Mouse (Mus musculus): ENCODE measurements at regions not wholly inside any gene's neighbourhood (a gene's known extent, or its start where the extent isn't known, plus 50 kb on each side); places are given as distances from the start of the nearest gene placed in this dataset.

DNA sequence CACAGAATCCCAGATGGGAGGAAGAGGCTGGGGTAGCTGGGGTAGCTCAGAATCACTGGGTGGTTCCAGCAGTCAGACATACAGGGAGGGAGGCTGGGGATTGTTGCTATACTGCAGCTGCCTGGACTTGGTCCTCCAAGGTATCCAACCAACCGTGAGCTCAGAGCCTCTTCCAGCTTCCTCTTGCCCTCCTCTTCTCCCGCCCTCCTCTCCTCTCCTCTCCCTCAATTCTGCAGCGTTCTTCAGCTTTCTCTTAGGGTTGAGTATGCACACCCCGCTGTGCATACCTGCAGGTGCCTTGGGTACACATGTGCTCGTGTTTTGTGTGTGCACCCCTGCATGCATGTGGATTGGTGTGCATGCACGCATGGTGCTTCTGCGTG is 81.6 kb downstream of the Cstad start:
- TF ChIP-seq POLR2A (IDR thresholded peaks at IDR 0.05; ENCODE audit: low read depth, low read length), result no peak
- no peak for TF ChIP-seq CTCF (conservative IDR thresholded peaks at IDR 0.05; ENCODE audit: insufficient read depth, insufficient read length, low read depth, low read length)
- Histone ChIP-seq H3K36me3 (ENCODE audit: control insufficient read depth, insufficient read depth, low read length) (no peaks in the 10 kb centered on the region), H3K27me3 (replicated peaks; ENCODE audit: control insufficient read depth, insufficient read depth, low read length) (no peaks in the 10 kb centered on the region), H3K4me3 (ENCODE audit: insufficient read depth, low read depth, low read length) (no peak overlapping the region; the same call in 1 of the 2 replicates), H3K27ac (ENCODE audit: insufficient read depth, low read depth, low read length) (no peak overlapping the region), H3K4me1 (ENCODE audit: control insufficient read depth, insufficient read depth, low read length) (peaks cover 10% of the 10 kb centered on the region)
- DNase-seq, result no peak
- WGBS, result 15% methylated on average over 7 of the region's 7 CpGs

DNA sequence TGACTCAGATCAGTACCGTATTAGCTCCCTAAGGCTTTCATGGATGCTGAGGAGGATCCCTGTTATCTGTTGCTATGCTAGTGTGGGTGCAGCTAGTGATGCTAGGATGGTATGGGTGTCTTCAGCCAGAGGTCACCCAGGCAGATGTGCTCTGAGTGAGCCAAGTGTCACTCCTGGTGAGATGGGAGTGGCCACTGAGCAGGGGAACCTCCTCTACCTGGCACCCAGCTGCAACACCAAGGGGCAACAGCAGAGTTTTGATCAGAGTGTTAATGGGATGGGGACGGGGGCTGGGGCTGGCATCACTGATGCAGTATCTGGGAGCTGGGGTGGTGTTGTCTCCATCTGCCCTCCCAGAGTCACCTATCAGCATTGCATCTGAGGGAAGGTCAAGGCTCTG is 81.0 kb downstream of the Cstad start:
- Histone ChIP-seq H3K36me3 (ENCODE audit: control insufficient read depth, insufficient read depth, low read length) (no peaks in the 10 kb centered on the region), H3K27ac (ENCODE audit: insufficient read depth, low read depth, low read length) (no peak overlapping the region), H3K27me3 (replicated peaks; ENCODE audit: control insufficient read depth, insufficient read depth, low read length) (no peaks in the 10 kb centered on the region), H3K4me3 (ENCODE audit: insufficient read depth, low read depth, low read length) (no peak overlapping the region), H3K4me1 (ENCODE audit: control insufficient read depth, insufficient read depth, low read length) (peaks cover 10% of the 10 kb centered on the region)
- TF ChIP-seq CTCF (conservative IDR thresholded peaks at IDR 0.05; ENCODE audit: insufficient read depth, insufficient read length, low read depth, low read length) (no peak), POLR2A (IDR thresholded peaks at IDR 0.05; ENCODE audit: low read depth, low read length) (no peak)
- 97% methylated on average over 2 of the region's 2 CpGs for WGBS
- DNase-seq, result no peak

DNA sequence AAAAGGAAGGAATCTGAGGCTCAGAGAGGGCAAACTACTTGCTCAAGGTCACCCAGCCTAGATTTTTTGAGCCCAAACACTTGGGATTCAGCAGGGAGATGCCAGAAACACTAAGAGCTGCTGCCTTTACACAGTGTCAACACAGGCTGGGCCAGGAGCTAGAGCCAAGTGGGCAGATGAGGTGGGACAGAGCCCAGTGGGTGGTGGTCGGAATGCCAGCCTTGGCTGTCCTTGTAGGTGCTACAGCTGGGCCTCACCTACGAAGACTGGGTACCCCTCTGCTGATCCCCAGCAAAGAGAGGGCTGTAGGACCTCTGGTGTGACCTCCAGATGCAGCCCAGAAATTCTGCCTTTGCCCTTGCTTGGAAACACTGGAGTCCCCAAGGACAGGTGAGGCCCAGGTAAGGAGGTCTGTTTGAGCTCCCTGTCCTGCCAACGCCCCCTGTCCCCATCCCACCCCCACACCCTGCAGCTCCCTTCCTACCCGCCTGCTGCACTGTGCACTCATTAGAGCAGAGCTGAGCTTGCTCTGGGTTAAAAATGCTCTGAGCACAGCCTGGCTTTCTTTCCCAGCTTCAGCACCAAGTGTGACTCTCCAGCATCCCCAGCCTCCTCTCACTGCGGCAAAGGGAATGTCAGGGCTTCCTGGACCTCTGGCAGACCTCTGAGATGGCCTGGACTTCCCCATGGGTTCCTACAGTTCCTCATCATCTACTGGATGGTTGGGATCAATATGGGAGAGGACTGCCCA is 76.2 kb downstream of the Cstad start:
- 67% methylated on average over 5 of the region's 5 CpGs for WGBS
- no peak overlapping the region for H3K27ac ChIP-seq (ENCODE audit: insufficient read depth, low read depth, low read length)
- no peaks in the 10 kb centered on the region for H3K36me3 ChIP-seq (ENCODE audit: control insufficient read depth, insufficient read depth, low read length)
- H3K27me3 ChIP-seq (replicated peaks; ENCODE audit: control insufficient read depth, insufficient read depth, low read length), result no peaks in the 10 kb centered on the region
- no peaks in the 10 kb centered on the region; the same call in 1 of the 2 replicates for H3K4me1 ChIP-seq (ENCODE audit: control insufficient read depth, insufficient read depth, low read length)
- no peak overlapping the region for H3K4me3 ChIP-seq (ENCODE audit: insufficient read depth, low read depth, low read length)
- TF ChIP-seq POLR2A (IDR thresholded peaks at IDR 0.05; ENCODE audit: low read depth, low read length) (no peak), CTCF (conservative IDR thresholded peaks at IDR 0.05; ENCODE audit: insufficient read depth, insufficient read length, low read depth, low read length) (no peak)
- DNase-seq, result no peak

DNA sequence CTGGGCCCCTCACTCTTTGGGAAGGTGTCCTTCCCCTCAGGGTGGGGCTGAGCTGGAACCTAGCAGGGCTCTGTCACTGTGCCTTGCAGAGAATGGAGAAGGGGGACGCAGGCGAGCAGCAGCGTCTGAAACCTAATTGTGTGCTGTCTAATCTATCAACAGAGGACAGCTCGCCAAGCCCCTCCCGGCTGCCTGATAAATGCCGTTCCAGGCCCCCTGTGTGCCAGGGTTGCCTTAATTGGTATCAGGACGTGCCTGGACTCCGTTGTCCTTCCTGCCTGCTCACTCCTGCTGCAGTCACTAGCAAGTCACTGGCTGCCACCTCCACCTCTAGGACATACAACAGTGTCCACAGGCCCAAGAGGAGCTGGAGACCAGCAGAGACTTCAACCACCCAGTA is 72.6 kb downstream of the Cstad start:
- Histone ChIP-seq H3K36me3 (ENCODE audit: control insufficient read depth, insufficient read depth, low read length) (no peaks in the 10 kb centered on the region), H3K4me3 (ENCODE audit: insufficient read depth, low read depth, low read length) (no peak overlapping the region), H3K27ac (ENCODE audit: insufficient read depth, low read depth, low read length) (no peak overlapping the region), H3K27me3 (replicated peaks; ENCODE audit: control insufficient read depth, insufficient read depth, low read length) (no peaks in the 10 kb centered on the region), H3K4me1 (ENCODE audit: control insufficient read depth, insufficient read depth, low read length) (no peaks in the 10 kb centered on the region; the same call in 1 of the 2 replicates)
- DNase-seq, result no peak
- TF ChIP-seq POLR2A (IDR thresholded peaks at IDR 0.05; ENCODE audit: low read depth, low read length) (no peak), CTCF (conservative IDR thresholded peaks at IDR 0.05; ENCODE audit: insufficient read depth, insufficient read length, low read depth, low read length) (no peak)
- 66% methylated on average over 8 of the region's 8 CpGs for WGBS

- Histone ChIP-seq H3K36me3 (ENCODE audit: control insufficient read depth, insufficient read depth, low read length) (no peaks in the 10 kb centered on the region), H3K27ac (ENCODE audit: insufficient read depth, low read depth, low read length) (no peak overlapping the region), H3K4me1 (ENCODE audit: control insufficient read depth, insufficient read depth, low read length) (peaks cover 24% of the 10 kb centered on the region), H3K27me3 (replicated peaks; ENCODE audit: control insufficient read depth, insufficient read depth, low read length) (no peaks in the 10 kb centered on the region), H3K4me3 (ENCODE audit: insufficient read depth, low read depth, low read length) (no peak overlapping the region)
- 79% methylated on average over 10 of the region's 10 CpGs for WGBS
- DNase-seq, result no peak
- no peak for TF ChIP-seq CTCF (conservative IDR thresholded peaks at IDR 0.05; ENCODE audit: insufficient read depth, insufficient read length, low read depth, low read length)
- TF ChIP-seq POLR2A (IDR thresholded peaks at IDR 0.05; ENCODE audit: low read depth, low read length), result no peak
Observed at GRCm38 (mm10) chr2:30661147-30661546, 66.3 kb downstream of the Cstad start.

GRCm38 (mm10) chr2:30660613-30660991 is 65.8 kb downstream of the Cstad start:
- Histone ChIP-seq H3K4me1 (ENCODE audit: control insufficient read depth, insufficient read depth, low read length) (peaks cover 28% of the 10 kb centered on the region), H3K27ac (ENCODE audit: insufficient read depth, low read depth, low read length) (no peak overlapping the region; the same call in 1 of the 2 replicates), H3K4me3 (ENCODE audit: insufficient read depth, low read depth, low read length) (no peak overlapping the region), H3K36me3 (ENCODE audit: control insufficient read depth, insufficient read depth, low read length) (no peaks in the 10 kb centered on the region), H3K27me3 (replicated peaks; ENCODE audit: control insufficient read depth, insufficient read depth, low read length) (no peaks in the 10 kb centered on the region)
- peak; percentile 35 for DNase-seq
- WGBS, result 51% methylated on average over 10 of the region's 10 CpGs
- TF ChIP-seq POLR2A (IDR thresholded peaks at IDR 0.05; ENCODE audit: low read depth, low read length) (no peak), CTCF (conservative IDR thresholded peaks at IDR 0.05; ENCODE audit: insufficient read depth, insufficient read length, low read depth, low read length) (no peak)

GRCm38 (mm10) chr2:30659836-30660612 is 65.2 kb downstream of the Cstad start:
- no peaks in the 10 kb centered on the region for H3K27me3 ChIP-seq (replicated peaks; ENCODE audit: control insufficient read depth, insufficient read depth, low read length)
- TF ChIP-seq CTCF (conservative IDR thresholded peaks at IDR 0.05; ENCODE audit: insufficient read depth, insufficient read length, low read depth, low read length) (no peak), POLR2A (IDR thresholded peaks at IDR 0.05; ENCODE audit: low read depth, low read length) (no peak)
- 62% methylated on average over 11 of the region's 11 CpGs for WGBS
- peak overlapping the region; percentile 40; the same call in 1 of the 2 replicates for H3K27ac ChIP-seq (ENCODE audit: insufficient read depth, low read depth, low read length)
- H3K4me1 ChIP-seq (ENCODE audit: control insufficient read depth, insufficient read depth, low read length), result peaks cover 33% of the 10 kb centered on the region
- H3K4me3 ChIP-seq (ENCODE audit: insufficient read depth, low read depth, low read length), result no peak overlapping the region
- DNase-seq, result no peak
- H3K36me3 ChIP-seq (ENCODE audit: control insufficient read depth, insufficient read depth, low read length), result no peaks in the 10 kb centered on the region

Data from kidney, adult 2 months (tissue).